Mouse (Mus musculus) left cerebral cortex, adult 18-20 months (tissue): ENCODE measurements at regions not wholly inside any gene's neighbourhood (a gene's known extent, or its start where the extent isn't known, plus 50 kb on each side); places are given as distances from the start of the nearest gene placed in this dataset.

Experiments
- DNase-seq, 2 experiments: peaks; one replicate each; pipeline ENCODE4 v3.0.0; 2021 to 2022; ENCODE audit warnings: low spot score in 2 of 2, mixed read lengths in 1 of 2

DNA sequence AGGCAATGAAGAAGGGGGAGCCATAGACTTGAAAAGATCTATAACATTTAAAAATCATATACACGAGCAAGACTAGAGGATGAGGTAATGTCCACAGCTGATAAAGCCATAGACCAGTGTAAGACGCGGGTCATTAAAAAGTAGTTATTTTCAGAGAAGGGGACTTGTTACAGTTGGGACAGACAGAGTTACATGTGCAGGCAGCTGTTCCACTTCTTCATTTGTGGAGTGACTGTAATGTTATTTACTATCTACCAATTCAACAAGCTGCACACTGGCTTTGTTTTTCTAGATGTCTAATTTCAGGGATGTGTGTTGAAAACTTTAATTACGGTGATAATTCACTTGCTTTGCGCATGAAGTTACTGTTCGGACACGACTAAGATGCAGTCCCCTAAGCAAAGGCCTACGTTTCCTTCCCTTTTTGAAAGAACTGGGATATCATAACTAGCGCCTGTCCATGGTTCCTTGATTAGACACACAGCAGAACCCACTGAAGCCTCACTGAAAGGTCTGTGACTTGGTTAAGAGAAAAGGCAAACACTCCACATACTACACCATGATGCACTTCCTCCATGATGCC is 320.7 kb upstream of the Clint1 start:
- DNase-seq: no peak

DNA sequence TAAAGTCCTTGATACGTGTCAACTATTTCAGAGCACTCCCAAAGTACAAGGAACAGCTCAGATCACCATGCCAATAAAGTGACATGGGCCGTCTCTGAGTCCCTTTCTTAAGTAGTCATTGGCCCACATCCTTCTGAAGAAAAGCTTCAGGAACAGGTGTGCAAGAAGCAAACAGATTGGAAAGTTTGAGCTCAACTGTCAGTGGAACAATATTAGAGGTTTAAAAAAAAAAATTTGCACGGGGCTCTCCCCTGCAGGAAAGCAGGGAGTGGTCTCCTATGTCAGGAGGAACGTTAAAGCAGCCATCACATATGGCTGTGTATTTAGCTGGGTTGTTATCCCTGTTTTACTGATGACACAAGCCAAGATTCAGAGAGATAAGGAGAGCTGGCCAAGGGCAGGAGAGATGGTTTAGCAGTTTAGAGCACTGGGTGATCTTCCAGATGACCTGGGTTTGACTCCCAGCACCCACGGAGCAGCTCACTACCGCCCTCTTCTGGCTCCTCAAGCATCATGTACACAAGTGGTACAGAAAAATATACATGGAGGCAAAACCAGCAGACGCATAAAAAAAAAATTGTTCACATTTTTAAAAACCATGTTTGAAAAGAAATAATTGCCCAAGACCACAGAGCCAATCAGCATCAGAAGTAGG is 318.3 kb upstream of the Clint1 start:
- DNase-seq: no peak

- DNase-seq: no peak
Observed at GRCm38 (mm10) chr11:45535501-45536025, 316.3 kb upstream of the Clint1 start.

GRCm38 (mm10) chr11:45538011-45538410 is 313.8 kb upstream of the Clint1 start:
- DNase-seq: no peak

GRCm38 (mm10) chr11:45539459-45539858 is 312.4 kb upstream of the Clint1 start:
- DNase-seq: peak; percentile 75 to 84

DNA sequence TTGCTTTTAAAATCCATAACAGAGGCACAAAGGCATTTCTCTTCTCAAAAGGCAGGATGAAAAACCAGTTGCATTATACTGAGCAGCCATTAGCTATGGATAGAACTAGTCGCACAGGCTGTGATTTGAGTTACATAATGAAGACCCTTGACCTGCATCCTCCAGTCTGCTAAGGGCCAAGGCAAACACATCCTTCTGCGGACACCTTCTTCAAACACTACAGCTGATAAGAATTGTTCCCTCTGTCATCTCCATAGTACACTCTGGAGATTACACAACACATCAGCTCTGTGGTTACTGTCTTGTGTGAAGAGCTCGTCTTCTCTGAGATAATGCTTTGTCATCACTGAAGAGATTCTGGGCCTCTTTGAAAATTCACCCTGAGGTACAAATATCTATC is 307.3 kb upstream of the Clint1 start:
- DNase-seq: no peak

DNA sequence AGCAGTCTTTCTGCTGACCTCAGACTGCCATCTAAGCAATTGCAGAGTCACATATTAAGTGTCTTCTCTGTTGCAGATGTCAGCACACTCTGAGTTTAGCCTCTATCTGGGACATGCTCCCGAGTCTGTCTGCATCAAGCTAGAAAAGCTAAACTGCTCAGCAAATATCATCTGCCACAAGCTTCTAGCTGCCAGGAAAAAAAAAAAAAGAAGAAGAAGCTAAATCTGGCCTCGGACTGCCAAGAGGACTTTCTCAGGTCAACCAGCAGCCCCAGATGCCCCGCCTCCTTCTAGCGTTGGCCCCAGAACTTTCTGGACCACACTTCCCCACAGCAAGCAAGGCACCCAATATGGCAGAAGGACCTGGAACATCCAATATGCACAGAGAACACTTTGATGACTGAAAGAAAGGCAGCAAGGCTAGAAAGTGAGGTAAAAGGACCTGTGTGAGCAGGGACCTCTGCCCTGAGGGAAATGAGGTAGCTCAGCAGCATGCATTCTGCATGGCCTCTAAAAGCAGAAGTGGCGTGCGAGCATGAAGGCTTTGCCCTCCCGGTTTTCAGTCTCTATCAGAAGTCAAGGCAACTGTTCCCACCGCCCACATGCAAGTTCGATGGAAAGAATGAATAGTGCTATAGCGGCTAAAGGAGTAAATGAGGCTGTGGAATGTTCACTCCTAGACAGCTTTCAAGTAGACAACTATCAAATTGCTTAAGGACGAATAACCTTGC is 305.8 kb upstream of the Clint1 start:
- DNase-seq: no peak

- no peak for DNase-seq
Observed at GRCm38 (mm10) chr11:45546861-45547260, 305.0 kb upstream of the Clint1 start.

DNA sequence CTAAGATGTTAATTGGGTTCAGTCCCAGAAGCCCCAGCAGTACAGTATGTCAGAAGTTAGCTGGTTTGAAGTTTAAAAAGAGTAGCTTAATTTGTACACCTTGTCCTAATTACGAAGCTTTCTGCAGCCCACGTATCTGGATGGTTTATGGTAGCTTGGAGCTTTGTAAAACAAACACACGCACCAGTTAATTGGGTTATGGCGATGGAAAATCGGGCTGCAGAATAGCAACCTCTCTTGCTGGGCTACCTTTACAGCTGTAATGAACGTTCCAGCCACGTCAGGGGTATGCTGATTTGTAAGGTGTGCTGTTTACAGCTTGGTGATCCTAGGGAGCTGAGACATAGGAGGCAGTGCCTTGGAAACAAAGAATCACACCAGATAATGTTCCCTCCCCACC is 301.5 kb upstream of the Clint1 start:
- DNase-seq: no peak

DNA sequence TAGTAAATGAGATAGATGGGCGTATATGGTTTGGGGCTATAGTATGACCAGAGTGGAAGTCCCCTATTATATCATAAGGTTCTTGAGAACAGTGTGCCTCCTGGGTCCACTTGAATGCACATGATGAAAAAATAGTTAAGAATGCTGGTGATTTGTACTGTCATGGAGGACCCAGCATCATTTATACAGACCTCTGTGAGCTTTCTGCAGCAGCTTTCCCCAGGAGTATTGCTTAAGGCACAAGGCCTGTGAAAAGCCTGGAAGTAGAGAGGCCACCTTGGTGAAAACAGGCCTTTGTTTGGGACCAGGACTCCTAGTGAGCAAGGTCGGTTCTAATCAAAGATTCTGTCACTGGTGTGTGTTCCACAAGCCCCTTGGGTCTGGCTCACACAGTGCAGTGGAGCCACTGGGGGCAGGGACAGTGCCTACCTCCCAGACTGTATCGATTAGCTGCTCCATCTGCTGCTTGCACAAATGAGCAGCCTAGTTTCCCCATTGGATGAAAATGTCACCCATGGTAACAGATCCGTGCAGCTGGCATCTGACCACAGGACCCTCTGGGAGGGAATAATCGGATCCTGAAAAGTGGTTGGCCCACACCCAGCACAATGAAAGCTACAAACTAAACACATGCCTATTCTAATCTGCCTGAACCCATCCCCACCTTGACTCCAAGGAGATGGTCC is 274.2 kb upstream of the Clint1 start:
- DNase-seq: no peak

DNA sequence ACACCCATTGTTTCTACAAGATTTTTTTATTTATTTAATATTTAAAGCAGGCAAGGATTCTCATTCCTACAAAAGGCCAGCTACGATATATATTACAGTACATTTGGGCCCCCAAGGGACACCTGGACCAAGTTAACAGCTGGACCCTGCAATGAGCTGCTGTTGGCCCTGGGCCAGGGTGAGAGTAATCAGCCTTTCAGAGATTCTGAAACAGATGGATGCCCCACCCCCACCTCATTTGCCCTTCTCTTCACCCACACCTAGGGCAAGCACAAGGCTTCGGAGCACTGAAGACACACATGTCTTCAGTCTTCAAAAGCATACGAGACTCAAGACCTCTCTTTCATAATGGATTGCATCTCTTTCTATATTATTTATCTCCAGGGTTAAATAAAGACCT is 259.5 kb upstream of the Clint1 start:
- no peak for DNase-seq

GRCm38 (mm10) chr11:45592890-45593642 is 258.8 kb upstream of the Clint1 start:
- no peak for DNase-seq

GRCm38 (mm10) chr11:45595372-45595771 is 256.5 kb upstream of the Clint1 start:
- no peak for DNase-seq

DNA sequence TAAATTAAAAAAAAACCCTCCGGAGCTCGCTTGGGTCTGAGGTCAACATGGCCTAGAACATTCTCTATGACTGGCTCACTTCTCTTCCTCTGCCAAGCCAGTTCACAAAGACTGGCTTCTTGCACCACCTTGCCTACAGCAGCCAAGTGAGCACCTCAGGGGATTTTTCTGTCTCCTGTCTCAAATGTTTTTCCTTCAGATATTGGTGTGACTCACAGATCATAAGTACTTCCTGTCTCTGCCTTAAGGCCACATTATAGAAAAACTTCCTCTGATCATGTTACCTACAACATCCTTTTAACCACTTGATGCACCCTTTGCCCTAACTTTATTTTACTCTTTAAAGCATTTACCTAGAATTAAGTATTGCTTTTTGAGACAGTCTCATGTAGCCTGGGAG is 230.0 kb upstream of the Clint1 start:
- no peak for DNase-seq

GRCm38 (mm10) chr11:45622701-45623100 is 229.2 kb upstream of the Clint1 start:
- no peak for DNase-seq

- DNase-seq: no peak
Observed at GRCm38 (mm10) chr11:45624233-45624632, 227.6 kb upstream of the Clint1 start.

DNA sequence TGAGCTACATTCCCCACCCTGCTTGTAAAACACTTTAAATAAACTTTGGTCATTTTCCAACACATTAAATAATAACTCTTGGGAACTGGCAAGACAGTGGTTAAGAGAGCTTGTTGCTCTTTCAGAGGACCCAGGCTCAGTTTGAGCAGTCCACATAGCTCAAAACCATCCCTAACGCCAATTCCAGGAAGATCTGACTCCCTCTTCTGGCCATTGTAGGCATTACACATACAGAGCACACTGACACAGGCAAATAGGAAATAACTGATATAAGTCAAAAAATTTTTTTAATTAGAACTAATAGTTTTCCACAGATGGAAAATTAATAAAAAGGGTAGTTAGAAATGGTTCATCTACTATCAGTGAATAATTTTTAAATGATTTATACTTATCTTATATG is 222.6 kb upstream of the Clint1 start:
- no peak for DNase-seq

- DNase-seq: no peak
Observed at GRCm38 (mm10) chr11:45634535-45635235, 217.2 kb upstream of the Clint1 start.

- no peak for DNase-seq
Observed at GRCm38 (mm10) chr11:45635896-45636295, 216.0 kb upstream of the Clint1 start.

DNA sequence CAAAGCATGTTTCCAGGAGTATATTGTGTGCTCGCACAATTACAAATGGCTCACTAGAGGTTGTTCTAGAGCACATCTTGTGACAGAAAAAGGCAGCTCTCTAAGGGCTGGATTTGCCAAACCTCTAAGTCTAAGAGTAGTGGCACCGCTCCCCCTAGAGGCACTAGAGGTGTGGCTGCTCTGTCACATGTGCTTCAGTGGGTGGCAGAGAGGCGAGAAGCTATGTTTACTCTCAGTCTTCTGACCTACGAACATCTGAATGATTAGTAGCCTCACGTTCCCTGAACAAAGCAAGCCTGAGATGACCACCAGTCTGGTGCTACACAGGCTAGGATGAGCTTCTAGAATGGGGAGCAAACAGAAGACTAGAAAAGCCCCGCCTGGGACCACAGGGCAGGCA is 212.6 kb upstream of the Clint1 start:
- no peak for DNase-seq
